Mouse (Mus musculus) stomach, embryonic 15.5 days (tissue): ENCODE data around the gene Muc3. TPM values are rescaled to one million over a fixed set of nuclear protein-coding genes. Genes with fewer than 3 reads are reported as not detected.
"Not testable (repeated sequence)": the region's sequence is repeated elsewhere in the genome, so short reads cannot be mapped to it uniquely, and the experiment has no call there.

Experiments
- ATAC-seq: fragments of 200-750 bp; cut with Nextera tagmentation; 2 replicates; pipeline ENCODE4 v1.8.0; 2017; ENCODE audit warnings: low read depth, moderate number of reproducible peaks, moderate TSS enrichment; ENCODE audit not compliant: insufficient read depth, low FRiP score
- H3K27ac ChIP-seq: fragments of 300-500 bp; sonication (generic); 2 replicates; pipeline ENCODE4 v1.5.1; 2015; ENCODE audit warnings: mild to moderate bottlenecking, inconsistent platforms
- H3K27me3 ChIP-seq: fragments of 300-500 bp; sonication (generic); replicated peaks from 2 replicates; pipeline ENCODE4 v1.6.1; 2015; ENCODE audit warnings: inconsistent platforms
- H3K36me3 ChIP-seq: fragments of 300-500 bp; sonication (generic); 2 replicates; pipeline ENCODE4 v1.6.1; 2015; ENCODE audit warnings: inconsistent platforms
- H3K4me1 ChIP-seq: fragments of 300-500 bp; sonication (generic); 2 replicates; pipeline ENCODE4 v1.6.1; 2015; ENCODE audit warnings: inconsistent platforms
- H3K4me2 ChIP-seq: fragments of 300-500 bp; sonication (generic); 2 replicates; pipeline ENCODE4 v1.6.1; 2015; ENCODE audit warnings: mild to moderate bottlenecking, inconsistent platforms
- H3K4me3 ChIP-seq: fragments of 300-500 bp; sonication (generic); replicated peaks from 2 replicates; pipeline ENCODE4 v1.5.1; 2015; ENCODE audit warnings: inconsistent platforms
- H3K9ac ChIP-seq: fragments of 300-500 bp; sonication (generic); 2 replicates; pipeline ENCODE4 v1.6.1; 2015; ENCODE audit warnings: inconsistent platforms
- H3K9me3 ChIP-seq: fragments of 300-500 bp; sonication (generic); 2 replicates; pipeline ENCODE4 v1.6.1; 2016; ENCODE audit warnings: inconsistent platforms
- WGBS: fragments of 180-500 bp; shearing (Covaris S2); methylation state at CpG from one replicate; pipeline ENCODE4 v1.1.7; 2015; 5-methylcytosine and 5-hydroxymethylcytosine counted together
- polyA plus RNA-seq: library from polyadenylated mRNA; unstranded; fragments of >200 nt; fragmentation: Nextera tagmentation; extraction: Ambion mirVana; gene quantifications from 2 replicates; pipeline ENCODE4 v1.2.1, GENCODE M21; 2015

The Muc3 gene
- polyA plus RNA-seq, 1 experiment from 2014 or later: 1.9 TPM

DNA sequence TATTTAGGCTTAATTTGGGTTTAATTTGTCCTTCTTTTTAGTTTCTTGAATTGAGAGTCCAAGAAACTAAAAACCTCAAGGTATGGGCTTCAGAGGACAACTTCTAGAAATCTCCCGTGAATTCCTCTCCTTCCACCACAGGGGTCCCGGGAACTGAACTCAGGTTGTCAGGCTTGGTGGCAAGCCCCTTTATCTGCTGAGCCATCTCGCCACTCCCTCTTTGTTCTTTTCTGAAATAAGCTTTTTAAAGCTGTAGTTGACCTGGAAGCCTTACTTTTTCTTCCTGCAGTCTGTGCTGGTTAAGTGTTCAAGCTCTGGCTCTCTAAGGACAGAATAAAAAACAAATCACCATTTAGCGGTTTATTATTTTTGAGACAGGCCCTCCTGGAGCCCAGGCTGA lies 30.2 kb downstream of the Muc3 start:
- Histone ChIP-seq H3K27ac (no peak overlapping the region), H3K27me3 (no peaks in the 10 kb centered on the region), H3K9ac (no peak overlapping the region), H3K4me2 (no peak overlapping the region), H3K9me3 (no peaks in the 10 kb centered on the region), H3K36me3 (peaks cover 8% of the 10 kb centered on the region), H3K4me3 (no peak overlapping the region), H3K4me1 (peaks cover 20% of the 10 kb centered on the region; the same call in 1 of the 2 replicates)
- ATAC-seq: no peak
- WGBS: 82% methylated on average over 4 of the region's 4 CpGs

DNA sequence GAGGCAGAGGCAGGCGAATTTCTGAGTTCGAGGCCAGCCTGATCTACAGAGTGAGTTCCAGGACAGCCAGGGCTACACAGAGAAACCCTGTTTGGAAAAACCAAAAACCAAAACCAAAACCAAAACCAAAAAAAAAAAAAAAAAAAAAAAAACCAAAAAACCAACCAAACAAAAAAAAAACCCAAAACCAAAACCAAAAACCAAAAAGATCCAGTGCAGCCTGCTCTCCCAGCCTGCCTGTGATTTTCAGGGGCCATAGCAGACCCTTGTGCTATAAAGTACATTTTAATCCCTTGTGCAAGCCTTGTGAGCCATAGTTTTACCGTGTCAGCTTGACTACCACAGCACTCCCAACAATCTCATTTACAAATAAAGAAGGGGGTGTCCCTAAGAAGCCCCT lies 31.1 kb downstream of the Muc3 start:
- not testable (repeated sequence) for H3K9ac ChIP-seq, H3K9me3 ChIP-seq, H3K27me3 ChIP-seq, H3K4me3 ChIP-seq, H3K4me2 ChIP-seq, ATAC-seq, H3K27ac ChIP-seq
- WGBS: 85% methylated on average over 3 of the region's 3 CpGs
- H3K4me1 ChIP-seq: peaks cover 19% of the 10 kb centered on the region; the same call in 1 of the 2 replicates
- H3K36me3 ChIP-seq: peaks cover 17% of the 10 kb centered on the region

DNA sequence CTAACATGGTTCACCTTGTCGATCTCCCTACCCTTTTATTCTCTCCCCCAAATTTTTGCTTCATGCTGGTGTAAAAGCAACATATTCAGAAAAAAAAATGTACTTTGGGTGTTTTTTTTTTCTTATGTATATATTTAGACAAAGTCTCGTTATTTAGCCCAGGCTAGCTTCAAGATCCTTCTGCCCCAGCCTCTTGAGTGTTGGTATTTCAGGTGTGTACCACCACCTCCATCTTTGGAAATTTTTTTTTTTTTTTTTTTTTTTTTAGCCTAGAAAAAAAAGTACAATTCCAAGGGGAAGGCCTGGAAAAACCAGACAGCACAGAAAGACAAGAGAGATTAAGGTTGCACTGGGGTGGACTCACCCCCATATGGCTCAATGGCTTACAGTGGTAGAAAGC lies 32.1 kb downstream of the Muc3 start:
- H3K36me3 ChIP-seq: peaks cover 22% of the 10 kb centered on the region
- H3K4me3 ChIP-seq: no peak overlapping the region
- H3K9me3 ChIP-seq: no peaks in the 10 kb centered on the region
- H3K9ac ChIP-seq: no peak overlapping the region
- peaks cover 14% of the 10 kb centered on the region; the same call in 1 of the 2 replicates for H3K4me1 ChIP-seq
- no peaks in the 10 kb centered on the region for H3K27me3 ChIP-seq
- no peak for ATAC-seq
- no peak overlapping the region for H3K27ac ChIP-seq
- H3K4me2 ChIP-seq: no peak overlapping the region
- WGBS: 75% methylated on average over 2 of the region's 2 CpGs

- WGBS: 2% methylated on average over 29 of the region's 29 CpGs
- H3K27ac ChIP-seq: peak within 1 kb of the TSS; percentile 71
- H3K4me1 ChIP-seq: peaks cover 14% of the 10 kb centered on the region; the same call in 1 of the 2 replicates
- H3K9ac ChIP-seq: peak within 1 kb of the TSS; percentile 48
- H3K4me2 ChIP-seq: peak within 1 kb of the TSS; percentile 79
- H3K27me3 ChIP-seq: no peaks in the 10 kb centered on the region
- H3K9me3 ChIP-seq: no peaks in the 10 kb centered on the region
- peak within 1 kb of the TSS; percentile 68 for H3K4me3 ChIP-seq
- peak; percentile 87 for ATAC-seq
- peaks cover 22% of the 10 kb centered on the region for H3K36me3 ChIP-seq
These were observed 33.0 kb downstream of the Muc3 start, which contains the start of gene Trim56 for GRCm38 (mm10) chr5:137115866-137116847. TSS of gene Trim56 (minus strand) at chr5:137116209.

- Histone ChIP-seq H3K4me1 (peaks cover 14% of the 10 kb centered on the region; the same call in 1 of the 2 replicates), H3K4me2 (peak overlapping the region; percentile 79), H3K9me3 (no peaks in the 10 kb centered on the region), H3K27ac (no peak overlapping the region; the same call in 1 of the 2 replicates), H3K36me3 (peaks cover 22% of the 10 kb centered on the region), H3K27me3 (no peaks in the 10 kb centered on the region), H3K9ac (peak overlapping the region; percentile 48; the same call in 1 of the 2 replicates), H3K4me3 (peak overlapping the region; percentile 68)
- WGBS: 60% methylated on average over 9 of the region's 9 CpGs
- ATAC-seq: no peak
These were observed 34.1 kb downstream of the Muc3 start for GRCm38 (mm10) chr5:137114891-137115561.

GRCm38 (mm10) chr5:137111542-137112408 lies 37.3 kb downstream of the Muc3 start:
- Histone ChIP-seq H3K27me3 (no peaks in the 10 kb centered on the region), H3K4me3 (no peak overlapping the region), H3K4me2 (no peak overlapping the region), H3K27ac (no peak overlapping the region), H3K36me3 (peaks cover 22% of the 10 kb centered on the region), H3K4me1 (peaks cover 13% of the 10 kb centered on the region; the same call in 1 of the 2 replicates), H3K9ac (no peak overlapping the region), H3K9me3 (no peaks in the 10 kb centered on the region)
- no peak for ATAC-seq
- 88% methylated on average over 5 of the region's 5 CpGs for WGBS

DNA sequence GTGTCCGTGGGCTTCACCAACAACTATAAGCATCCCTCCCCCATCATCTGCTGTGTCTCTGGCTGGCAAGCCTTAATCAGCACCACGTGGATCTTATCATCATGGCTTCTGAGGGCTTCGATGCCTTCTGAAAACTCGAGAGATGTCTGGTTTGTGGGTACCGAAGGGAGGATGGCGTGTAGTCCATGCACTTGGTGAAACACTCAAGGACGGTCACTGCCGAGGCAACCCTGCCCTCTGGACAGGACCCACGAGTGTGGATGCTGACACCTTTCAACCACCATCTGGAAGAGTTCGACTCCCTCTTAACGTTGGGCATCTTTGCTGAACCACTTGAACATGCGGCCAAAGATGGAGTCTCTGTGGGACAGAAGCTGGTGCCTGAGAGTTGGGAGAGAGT lies 38.3 kb downstream of the Muc3 start:
- H3K27me3 ChIP-seq: no peaks in the 10 kb centered on the region
- H3K9me3 ChIP-seq: no peaks in the 10 kb centered on the region
- no peak overlapping the region for H3K4me2 ChIP-seq
- H3K4me3 ChIP-seq: no peak overlapping the region
- 91% methylated on average over 12 of the region's 12 CpGs for WGBS
- H3K4me1 ChIP-seq: 0 out of 2 replicates have a peak, but pooled peaks cover 7% of the 10 kb centered on the region
- H3K27ac ChIP-seq: no peak overlapping the region
- H3K36me3 ChIP-seq: peaks cover 22% of the 10 kb centered on the region
- no peak for ATAC-seq
- H3K9ac ChIP-seq: no peak overlapping the region

DNA sequence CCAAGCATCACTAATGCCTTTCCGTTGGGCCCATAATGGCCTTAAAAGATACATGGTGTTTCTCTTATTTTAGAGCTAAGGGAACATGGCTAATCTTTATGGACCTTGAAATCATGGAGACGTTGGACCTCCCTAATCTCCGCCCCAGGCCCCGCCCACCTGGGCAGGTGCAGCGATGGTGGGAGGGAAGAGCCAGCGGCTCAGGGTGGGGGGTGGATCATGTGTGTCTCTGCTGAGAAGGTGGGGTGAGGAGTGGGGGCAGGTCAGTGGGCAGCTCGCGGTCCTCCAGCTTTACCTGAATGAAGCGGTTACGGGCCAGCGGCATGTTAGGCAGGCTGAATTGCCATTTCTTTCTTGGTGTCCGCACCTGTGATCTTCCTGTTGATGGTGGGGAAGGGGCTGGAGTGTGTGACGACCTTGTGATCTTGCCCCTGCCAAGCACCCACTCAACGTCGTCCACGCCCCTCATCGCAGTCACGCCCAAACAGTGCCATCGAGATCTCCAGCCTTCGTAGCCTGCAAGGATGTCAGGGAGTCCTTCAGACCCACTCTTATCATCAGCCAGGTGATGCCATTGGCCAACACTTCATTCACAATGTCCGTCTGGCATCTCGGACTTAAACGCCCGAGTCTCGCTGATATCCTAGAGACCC lies 39.1 kb downstream of the Muc3 start:
- no peak overlapping the region for H3K9ac ChIP-seq
- H3K27ac ChIP-seq: no peak overlapping the region
- H3K9me3 ChIP-seq: no peaks in the 10 kb centered on the region
- peaks cover 22% of the 10 kb centered on the region for H3K36me3 ChIP-seq
- no peak overlapping the region for H3K4me2 ChIP-seq
- 0 out of 2 replicates have a peak, but pooled peaks cover 2% of the 10 kb centered on the region for H3K4me1 ChIP-seq
- ATAC-seq: no peak
- WGBS: 60% methylated on average over 25 of the region's 25 CpGs
- H3K27me3 ChIP-seq: no peaks in the 10 kb centered on the region
- H3K4me3 ChIP-seq: no peak overlapping the region

- WGBS: 66% methylated on average over 6 of the region's 6 CpGs
- no peak for ATAC-seq
- H3K4me2 ChIP-seq: no peak overlapping the region
These were observed 41.0 kb downstream of the Muc3 start for GRCm38 (mm10) chr5:137108111-137108510.

DNA sequence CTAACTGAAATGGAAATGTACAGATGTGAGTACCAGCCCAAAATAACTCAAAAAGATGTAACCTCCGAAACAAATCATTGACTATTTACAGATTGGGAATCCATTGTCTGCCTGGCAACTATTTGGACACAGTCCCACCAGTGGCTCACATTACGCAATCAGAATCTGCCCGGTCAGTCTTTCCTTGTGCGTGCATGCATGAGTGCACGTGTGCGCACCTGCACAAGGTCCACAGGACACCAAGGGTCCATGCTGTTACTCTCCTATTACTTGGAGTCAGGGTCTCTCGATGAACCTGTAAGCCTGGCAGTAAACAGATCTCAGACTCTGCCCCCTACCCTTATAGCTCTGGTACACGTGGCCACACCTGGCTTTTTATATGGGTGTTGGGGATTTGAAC lies 41.5 kb downstream of the Muc3 start:
- no peak overlapping the region for H3K4me2 ChIP-seq
- 81% methylated on average over 8 of the region's 8 CpGs for WGBS
- no peak for ATAC-seq
- H3K9me3 ChIP-seq: no peaks in the 10 kb centered on the region
- H3K27ac ChIP-seq: no peak overlapping the region
- no peak overlapping the region for H3K9ac ChIP-seq
- H3K36me3 ChIP-seq: peaks cover 2% of the 10 kb centered on the region
- no peak overlapping the region for H3K4me3 ChIP-seq
- H3K4me1 ChIP-seq: no peaks in the 10 kb centered on the region
- no peaks in the 10 kb centered on the region for H3K27me3 ChIP-seq

More at GRCm38 (mm10) chr5:137108111-137108510, 41.0 kb downstream of the Muc3 start:
- no peak overlapping the region for H3K4me3 ChIP-seq
- no peaks in the 10 kb centered on the region for H3K9me3 ChIP-seq
- no peak overlapping the region for H3K9ac ChIP-seq
- peaks cover 7% of the 10 kb centered on the region for H3K36me3 ChIP-seq
- H3K4me1 ChIP-seq: no peaks in the 10 kb centered on the region
- no peak overlapping the region for H3K27ac ChIP-seq
- H3K27me3 ChIP-seq: no peaks in the 10 kb centered on the region

- Histone ChIP-seq H3K9ac (no peak overlapping the region), H3K4me2 (peak overlapping the region; percentile 29; the same call in 1 of the 2 replicates), H3K36me3 (no peaks in the 10 kb centered on the region), H3K4me3 (no peak overlapping the region), H3K27ac (no peak overlapping the region), H3K9me3 (no peaks in the 10 kb centered on the region), H3K27me3 (no peaks in the 10 kb centered on the region), H3K4me1 (no peaks in the 10 kb centered on the region)
- ATAC-seq: 0 out of 2 replicates have a peak, but pooled peaks have one; percentile 14
- 6% methylated on average over 6 of the region's 6 CpGs for WGBS
These were observed 42.1 kb downstream of the Muc3 start for GRCm38 (mm10) chr5:137107024-137107423.
